Mouse (Mus musculus) liver, adult (tissue): Measurements from ENCODE around the gene Dapp1.

Experiments
- GATA4 ChIP-seq: IDR thresholded peaks from 2 replicates; pipeline ENCODE4 v1.6.1; 2014; ENCODE audit warnings: mild to moderate bottlenecking, low read length; ENCODE audit not compliant: insufficient replicate concordance

The Dapp1 gene

DNA sequence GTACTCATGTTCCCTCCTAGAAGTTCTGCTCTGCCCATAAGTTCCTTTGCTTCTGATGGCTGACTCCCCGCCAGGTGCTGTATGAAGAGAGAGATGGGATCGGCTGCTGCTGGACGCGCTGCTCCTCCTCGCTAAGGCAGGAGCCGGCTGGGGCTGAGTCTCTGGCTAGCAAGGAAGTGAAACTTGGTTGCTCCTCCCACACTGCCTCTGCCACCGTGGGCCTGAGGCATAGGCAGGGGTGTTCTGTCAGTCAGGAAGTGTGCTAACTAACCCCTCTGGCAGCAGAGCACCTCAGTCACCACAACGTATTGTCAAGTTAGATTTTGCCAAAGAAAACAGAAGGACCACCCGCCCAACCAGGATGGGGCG is at the start of gene Dapp1:
Gene Dapp1 (minus strand): TSS at position 164 of the 369 bp plus-strand sequence.
- TF ChIP-seq GATA4: no peak

DNA sequence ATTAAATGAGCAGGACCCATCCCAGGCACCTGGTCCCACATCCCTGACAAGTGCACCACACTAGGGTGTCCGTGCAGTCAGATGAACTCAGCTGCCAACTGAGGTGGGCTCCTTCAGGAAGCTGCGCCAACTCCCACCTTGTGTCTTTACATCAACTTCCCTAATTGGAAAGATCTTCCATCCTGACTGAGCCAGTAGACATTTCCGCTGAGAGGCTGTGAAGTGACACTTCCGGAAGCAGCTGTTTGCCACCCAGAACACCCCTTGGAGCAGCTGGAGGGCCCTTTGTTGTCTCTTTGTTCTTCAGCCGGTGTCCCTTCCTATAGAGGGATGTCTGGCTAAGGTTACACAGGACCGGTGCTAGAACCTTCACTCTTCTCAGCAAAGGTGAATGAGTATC is 49.2 kb upstream of the Dapp1 start:
- no peak for TF ChIP-seq GATA4

DNA sequence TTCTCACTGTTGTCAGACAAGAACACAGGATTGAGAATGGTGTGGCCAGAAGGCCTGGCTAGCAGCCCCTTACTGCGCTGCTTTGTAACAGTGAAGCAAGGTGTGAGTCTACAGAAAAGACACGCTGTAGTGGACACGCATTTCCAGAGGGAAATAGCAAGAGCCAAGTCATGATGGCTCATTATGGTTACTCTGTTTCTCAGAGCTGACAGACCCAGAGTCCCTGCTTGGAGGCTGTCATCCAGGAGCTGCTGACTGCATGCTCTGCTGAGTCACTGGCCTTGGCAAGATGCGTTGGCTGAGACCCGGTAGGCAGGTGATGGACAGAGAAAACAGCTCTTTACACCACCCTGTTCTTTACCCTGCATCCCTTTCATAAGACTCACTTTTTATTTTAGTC is 48.0 kb upstream of the Dapp1 start:
- TF ChIP-seq GATA4: no peak

DNA sequence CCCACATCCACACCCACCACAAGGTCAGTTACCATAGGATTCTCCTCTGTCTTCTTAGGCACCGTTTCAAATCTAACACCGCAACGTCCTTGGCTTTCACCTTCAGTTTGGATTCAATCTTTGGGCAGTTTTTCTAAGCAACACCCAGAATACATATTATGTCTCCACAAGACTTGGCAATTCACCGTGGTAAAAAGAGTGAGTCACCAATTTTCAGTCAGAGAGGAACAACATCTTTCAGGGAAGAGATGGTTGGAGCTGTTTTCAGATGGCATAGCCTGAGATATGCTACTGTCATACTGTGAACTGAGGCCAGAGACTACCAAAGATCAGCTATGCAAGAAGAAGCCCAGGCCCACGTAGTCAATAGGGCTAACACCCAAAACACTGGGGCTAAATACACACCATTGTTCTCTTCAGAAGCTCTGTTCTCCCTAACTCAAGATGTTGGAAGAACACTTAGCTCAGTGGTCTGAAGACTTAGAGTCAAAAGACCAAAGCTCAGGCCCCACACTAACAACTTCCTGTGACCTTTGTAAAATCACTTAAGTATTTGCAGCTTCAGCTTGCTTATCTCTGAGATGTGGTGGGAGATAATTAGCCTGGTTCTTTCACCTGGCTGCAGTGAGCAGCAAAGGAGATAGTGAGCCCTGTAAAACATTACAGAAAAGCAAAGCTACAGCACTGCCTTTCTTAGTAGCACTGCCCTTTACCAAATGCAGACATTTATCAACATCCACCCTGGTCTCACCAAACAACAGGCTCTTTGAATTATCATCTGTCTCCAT is 46.4 kb upstream of the Dapp1 start:
- no peak for TF ChIP-seq GATA4

DNA sequence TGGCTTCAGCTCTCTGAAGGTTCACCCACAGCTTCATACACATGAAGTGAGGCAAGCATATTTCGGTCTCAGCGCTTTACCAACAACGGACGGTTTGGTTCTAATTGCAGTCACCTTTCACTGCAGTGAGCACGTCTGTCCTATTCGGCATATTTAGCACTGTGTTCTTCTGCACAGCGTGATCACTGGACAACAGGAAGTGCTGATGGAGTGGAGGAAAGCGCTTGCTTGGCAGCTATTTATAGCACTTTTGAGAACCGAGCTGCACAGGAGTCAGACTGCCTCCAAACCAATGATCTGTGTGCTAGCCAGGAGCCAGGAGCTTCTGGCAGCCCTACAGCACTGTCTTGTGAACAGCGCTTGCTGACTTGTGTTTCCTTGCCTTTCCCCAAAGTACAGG is 44.9 kb upstream of the Dapp1 start:
- TF ChIP-seq GATA4: no peak

DNA sequence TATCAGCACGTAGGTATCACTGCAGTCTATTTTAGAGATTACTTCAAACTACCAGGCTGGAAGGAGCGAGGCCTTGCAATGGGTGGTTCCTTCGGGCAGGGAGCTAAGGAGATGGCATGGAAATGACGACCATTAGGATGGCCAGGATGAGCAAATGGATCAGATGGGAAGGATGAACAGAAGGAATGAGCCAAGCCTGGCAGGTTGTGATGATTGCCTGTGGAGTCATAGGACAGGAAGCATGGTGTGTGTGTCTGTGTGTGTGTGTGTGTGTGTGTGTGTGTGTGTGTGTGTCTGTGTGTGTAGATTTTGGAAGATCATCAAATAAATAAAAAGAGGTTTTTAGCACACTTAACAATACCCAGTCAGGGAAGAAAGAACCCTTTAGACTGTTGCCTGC is 41.3 kb upstream of the Dapp1 start:
- TF ChIP-seq GATA4: no peak

DNA sequence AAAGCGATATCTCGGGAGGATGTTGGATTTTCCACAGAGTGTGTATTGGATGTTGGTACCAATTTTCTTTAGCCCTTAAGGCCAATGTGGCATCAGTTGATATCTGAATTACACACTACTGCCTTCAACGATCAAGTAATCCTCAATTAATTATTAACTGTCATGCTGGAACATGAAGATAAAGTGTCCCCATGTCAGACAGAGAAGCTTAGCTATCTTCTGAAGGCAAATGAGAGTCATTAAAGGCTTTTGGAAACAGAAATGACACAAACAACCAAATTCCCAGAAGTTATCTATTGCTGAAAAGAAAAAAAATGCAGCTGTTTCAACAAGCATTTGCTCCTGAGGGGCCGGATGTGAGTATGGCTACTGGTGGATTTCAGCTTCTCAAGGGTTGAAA is 40.7 kb upstream of the Dapp1 start:
- no peak for TF ChIP-seq GATA4

DNA sequence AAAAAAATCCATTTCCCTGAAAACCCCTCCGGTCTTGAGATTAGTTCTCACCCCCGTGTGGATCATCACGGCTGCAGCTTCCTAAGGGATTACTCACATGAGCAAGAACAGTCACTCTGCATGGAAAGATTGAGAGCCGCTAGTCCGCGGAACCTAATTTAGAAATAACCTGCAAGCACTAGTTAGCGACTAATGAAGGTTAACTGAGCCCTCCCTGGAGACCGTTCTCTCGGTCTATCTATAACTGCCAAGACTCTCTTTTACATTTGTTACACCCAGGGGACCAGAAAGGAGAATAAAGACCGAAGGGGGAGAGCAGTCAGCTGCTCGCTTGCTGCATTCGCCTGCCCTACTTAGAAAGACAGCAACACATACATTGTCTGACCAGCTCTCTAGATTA is 35.5 kb upstream of the Dapp1 start:
- TF ChIP-seq GATA4: no peak

DNA sequence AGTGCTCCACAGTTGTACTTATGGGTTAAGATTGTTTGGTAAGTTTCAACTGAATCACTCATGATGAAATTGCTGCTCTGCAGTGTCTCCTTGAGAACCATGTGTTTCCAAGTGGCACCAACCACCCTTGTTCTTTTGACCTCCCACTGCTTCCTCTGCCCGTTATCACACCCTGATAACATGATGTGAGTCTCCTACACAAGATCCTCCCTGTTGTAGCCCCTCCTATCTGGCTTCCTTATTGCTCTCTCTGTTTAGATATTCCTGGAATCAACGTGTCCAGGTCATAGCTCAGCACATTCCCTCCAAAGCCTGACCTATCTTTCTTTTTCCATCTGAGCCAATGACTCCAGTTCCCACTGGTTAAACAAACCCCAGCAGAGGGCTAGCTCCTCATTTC is 33.4 kb upstream of the Dapp1 start:
- TF ChIP-seq GATA4: no peak

DNA sequence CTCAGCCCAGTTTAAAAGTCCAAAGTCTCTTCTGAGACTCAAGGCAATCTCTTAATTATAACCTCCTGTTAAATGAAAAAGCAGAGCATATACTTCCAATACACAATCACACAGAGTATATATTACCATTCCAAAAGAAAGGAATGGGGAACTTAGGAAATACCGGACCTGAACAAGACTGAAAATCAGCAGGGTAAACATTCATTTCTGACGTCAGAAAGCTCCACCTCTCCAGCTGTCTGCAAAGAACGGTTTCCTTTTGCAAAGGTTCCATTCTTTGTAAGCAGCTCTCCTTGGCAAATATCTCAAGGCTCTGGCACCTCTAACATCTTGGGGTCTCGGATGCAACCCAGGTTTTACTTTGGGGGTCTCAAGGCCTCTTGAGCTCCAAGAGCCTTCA is 31.0 kb upstream of the Dapp1 start:
- TF ChIP-seq GATA4: no peak

DNA sequence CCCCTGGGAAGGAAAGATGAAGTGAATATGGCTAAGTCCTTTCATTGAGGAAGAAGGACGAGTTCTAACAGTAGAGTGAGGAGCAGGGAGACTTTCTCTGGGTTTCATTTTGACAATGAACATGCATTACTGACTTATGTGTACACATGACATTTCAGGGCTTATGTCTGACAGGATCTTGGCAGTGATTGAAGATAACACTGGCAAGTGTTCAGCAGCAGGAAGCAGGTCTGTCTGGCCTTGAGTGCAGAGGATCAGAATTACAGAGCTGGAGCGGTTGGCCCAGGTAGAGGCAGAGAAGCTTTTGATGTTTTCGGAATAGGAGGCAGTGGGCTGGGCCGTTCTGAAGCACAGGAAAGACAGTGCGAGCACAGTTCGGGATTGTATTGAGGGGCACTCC is 26.8 kb upstream of the Dapp1 start:
- no peak for TF ChIP-seq GATA4

DNA sequence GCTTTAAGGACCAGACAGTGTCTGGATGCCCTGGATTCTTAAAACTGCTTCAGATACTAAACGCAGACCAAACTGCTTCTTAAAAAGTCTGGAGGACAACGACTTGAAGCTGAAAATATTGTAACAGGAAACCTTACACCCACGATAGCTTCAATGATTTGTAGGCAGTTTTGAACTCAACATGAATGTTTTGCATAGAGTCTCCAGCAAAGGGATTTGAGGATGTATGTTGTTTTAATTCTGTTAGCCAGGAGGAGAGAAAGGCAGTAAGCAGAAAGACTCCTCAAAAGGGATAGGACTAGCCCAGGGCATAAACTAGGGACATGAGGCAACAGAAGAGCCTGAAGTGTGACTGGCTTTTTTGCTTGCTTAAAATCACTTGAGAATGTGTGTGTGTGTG is 25.6 kb upstream of the Dapp1 start:
- no peak for TF ChIP-seq GATA4

DNA sequence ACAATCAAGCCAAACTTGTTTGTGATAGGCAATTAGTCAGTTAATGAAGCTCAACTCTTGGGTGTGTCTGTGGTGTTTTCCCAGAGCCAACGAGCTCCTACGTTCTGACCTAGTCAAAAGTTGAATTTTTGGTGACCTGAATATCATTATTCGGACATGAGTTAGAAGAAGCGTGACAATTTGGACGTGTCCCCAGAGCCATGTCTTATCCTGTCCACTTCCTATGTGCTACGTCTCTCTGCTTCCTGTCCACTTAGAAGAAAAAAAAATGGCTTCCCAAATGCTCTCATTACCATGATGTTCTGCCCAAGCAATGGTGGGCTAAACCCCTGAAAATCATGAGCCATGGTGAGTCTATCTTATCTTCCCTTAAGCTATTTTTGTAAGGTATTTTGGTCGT is 21.9 kb upstream of the Dapp1 start:
- TF ChIP-seq GATA4: no peak

DNA sequence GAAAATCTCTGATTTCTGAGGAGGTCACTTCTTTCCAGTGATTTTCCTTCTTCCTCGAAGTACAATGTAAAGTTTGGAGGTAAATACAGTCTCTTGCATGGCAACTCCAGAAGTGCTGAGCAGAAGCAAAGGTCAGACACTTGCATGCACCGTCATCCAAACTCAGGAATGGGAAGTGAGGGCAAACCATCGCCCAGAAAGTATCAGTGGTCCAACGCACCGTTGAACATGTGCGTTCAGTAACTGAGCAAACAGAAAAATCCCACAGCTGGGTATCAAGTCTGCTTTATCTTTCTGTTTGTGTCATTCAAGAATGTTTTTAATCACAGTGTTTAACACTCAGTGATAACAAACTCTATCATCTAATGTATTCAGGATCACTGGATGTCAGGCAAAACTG is 21.2 kb upstream of the Dapp1 start:
- no peak for TF ChIP-seq GATA4

DNA sequence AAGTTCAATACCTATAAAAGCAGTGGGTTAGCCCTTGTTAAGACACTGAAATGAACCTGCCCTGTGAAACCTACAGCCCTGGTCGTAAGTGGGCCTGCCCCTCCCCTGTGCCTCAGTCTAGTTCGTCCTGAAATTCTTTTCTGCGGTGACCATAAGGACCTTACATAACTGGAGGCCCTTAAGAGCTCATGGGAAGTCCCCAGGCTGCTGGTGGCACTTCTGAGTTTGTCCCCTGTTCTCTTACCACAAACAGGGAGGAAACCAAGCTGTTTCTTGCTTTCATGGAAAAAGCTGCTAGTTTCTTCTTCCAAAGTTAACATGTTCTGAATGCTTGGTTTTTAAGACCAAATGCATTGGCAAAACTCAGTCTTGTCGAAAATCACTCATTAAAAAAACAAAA is 20.5 kb upstream of the Dapp1 start:
- TF ChIP-seq GATA4: no peak

DNA sequence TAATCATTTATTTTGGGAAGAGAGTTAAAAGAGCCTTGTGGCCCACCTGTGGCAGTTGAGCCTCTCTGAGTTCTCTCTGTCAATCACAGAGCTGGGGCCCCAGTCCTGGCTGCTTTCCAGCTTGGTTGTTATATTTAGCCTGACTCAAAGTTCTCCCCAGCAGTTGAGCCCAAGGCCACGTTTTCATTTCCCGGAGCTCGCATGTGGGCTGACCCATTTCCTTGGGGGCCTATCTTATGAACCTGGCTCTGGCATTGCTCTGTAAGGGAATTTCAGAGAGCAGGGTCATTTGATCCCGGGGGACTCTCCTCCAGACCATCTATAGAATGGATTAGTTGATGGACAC is 19.4 kb upstream of the Dapp1 start:
- no peak for TF ChIP-seq GATA4

DNA sequence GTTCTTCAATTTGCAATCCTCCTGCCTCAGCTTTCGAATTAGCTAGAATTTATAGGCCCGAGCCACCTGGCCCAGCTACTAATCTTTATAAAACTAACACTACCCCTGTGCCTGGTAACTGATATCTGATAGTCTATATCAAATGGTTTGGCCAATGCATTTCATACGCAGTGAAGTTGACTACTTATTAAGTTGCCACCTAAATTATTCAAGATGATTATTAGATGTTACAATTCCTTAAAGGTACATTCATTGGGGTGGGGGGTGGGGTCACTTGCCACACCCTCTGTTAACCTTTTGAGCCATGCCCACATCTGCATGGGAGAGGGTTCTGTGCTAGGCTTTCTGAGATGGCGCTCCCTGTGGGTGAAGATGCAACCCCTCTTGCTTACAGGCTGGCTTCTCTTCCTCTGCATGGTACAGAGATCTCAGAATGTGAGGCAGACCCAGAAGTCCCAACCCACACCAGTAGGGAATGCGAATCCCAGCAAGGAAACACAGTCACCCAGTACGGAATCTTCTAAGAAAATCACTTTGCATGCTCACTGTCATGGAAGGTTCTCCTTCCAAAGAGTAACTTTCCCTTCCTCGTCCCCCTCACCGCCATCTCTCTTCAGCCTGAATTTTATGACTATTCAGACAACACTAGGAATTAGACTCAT is 18.8 kb upstream of the Dapp1 start:
- TF ChIP-seq GATA4: no peak

DNA sequence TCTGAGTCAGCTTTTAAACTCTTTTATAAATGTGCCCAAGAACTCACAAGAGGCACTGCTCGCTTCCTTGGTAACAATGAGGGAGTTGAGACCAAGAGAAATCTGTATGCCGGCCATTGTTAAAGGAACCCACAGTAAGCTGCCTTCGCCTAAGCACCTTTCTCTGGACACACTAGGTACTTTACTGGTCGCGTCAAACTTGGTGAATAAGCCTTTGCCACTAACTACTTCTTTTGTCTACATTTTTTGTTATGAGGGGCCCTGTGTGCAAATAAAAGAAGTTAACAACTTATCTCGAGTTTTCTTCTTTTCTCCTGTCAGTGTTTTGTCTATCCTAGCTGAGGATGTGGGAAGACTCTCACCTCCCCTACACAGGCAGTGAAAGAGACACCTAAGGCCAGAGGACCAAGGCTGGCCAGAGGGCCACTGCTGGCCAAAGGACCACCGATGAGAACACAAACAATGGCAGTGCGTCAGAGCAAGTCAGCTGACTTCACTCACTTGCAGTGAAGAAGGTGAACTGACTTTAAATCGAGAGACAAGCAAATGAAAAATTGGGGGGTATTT is 18.0 kb upstream of the Dapp1 start:
- no peak for TF ChIP-seq GATA4
